Mouse (Mus musculus) thymus, adult 2 months (tissue): ENCODE results near the gene Pip5k1b. TPM values are rescaled to one million over a fixed set of nuclear protein-coding genes. Genes with fewer than 3 reads are reported as not detected.

Experiments
- DNase-seq: peaks from one replicate; pipeline ENCODE4 v3.0.0; 2021
- H3K27ac ChIP-seq: fragments of 200-500 bp; 2 replicates; pipeline ENCODE4 v1.5.1; 2012; ENCODE audit warnings: low read length, control low read depth; ENCODE audit not compliant: control insufficient read depth, insufficient read depth
- H3K27me3 ChIP-seq: fragments of 200-500 bp; 2 replicates; pipeline ENCODE4 v1.6.1; 2012; ENCODE audit warnings: mild to moderate bottlenecking, low read length, moderate library complexity, mixed read lengths; ENCODE audit not compliant: control insufficient read depth, insufficient read depth
- H3K36me3 ChIP-seq: fragments of 200-500 bp; 2 replicates; pipeline ENCODE4 v1.6.1; 2012; ENCODE audit warnings: mild to moderate bottlenecking, low read length, moderate library complexity; ENCODE audit not compliant: control insufficient read depth, insufficient read depth
- H3K4me1 ChIP-seq: fragments of 200-500 bp; replicated peaks from 2 replicates; pipeline ENCODE4 v1.6.1; 2012; ENCODE audit warnings: low read length; ENCODE audit not compliant: control insufficient read depth, insufficient read depth
- H3K4me3 ChIP-seq: fragments of 200-500 bp; 2 replicates; pipeline ENCODE4 v1.5.1; 2012; ENCODE audit warnings: mild to moderate bottlenecking, low read length, control low read depth, moderate library complexity; ENCODE audit not compliant: control insufficient read depth, insufficient read depth
- CTCF ChIP-seq: fragments of 200-500 bp; IDR thresholded peaks from 2 replicates; pipeline ENCODE4 v1.5.1; 2012; ENCODE audit warnings: mild to moderate bottlenecking, control low read depth, low read length, moderate library complexity, borderline replicate concordance; ENCODE audit not compliant: control insufficient read depth, poor library complexity, insufficient read depth; ENCODE audit errors: extremely low read depth
- POLR2A ChIP-seq: fragments of 200-500 bp; IDR thresholded peaks from 2 replicates; pipeline ENCODE4 v1.6.1; 2012; ENCODE audit warnings: mild to moderate bottlenecking, low read length, control low read depth, moderate library complexity; ENCODE audit not compliant: control insufficient read depth, poor library complexity, insufficient read depth; ENCODE audit errors: extremely low read depth
- WGBS: fragments of 180-500 bp; shearing (Covaris S2); methylation state at CpG from one replicate; pipeline ENCODE4 v1.1.7; 2018; 5-methylcytosine and 5-hydroxymethylcytosine counted together
- polyA plus RNA-seq: library from polyadenylated mRNA; depleted of rRNA; stranded (reverse); fragments of >200 nt; gene quantifications from 2 replicates; pipeline ENCODE4 v1.2.3, GENCODE M21; 2012

Gene Pip5k1b
- polyA plus RNA-seq, 1 experiment: 5.0 TPM

GRCm38 (mm10) chr19:24271746-24272426 lies 283.8 kb downstream of the Pip5k1b start:
- 66% methylated on average over 16 of the region's 16 CpGs for whole genome bisulfite sequencing
- peaks cover 7% of the 10 kb centered on the region for H3K36me3 ChIP-seq
- TF ChIP-seq POLR2A (no peak), CTCF (peak; percentile 59; the same call in 1 of the 2 replicates)
- DNase-seq: peak; percentile 72
- no peaks in the 10 kb centered on the region for H3K4me1 ChIP-seq
- no peak overlapping the region for H3K4me3 ChIP-seq
- H3K27ac ChIP-seq: no peak overlapping the region
- H3K27me3 ChIP-seq: no peaks in the 10 kb centered on the region

- no peaks in the 10 kb centered on the region for H3K27me3 ChIP-seq
- no peak overlapping the region for H3K4me3 ChIP-seq
- H3K27ac ChIP-seq: no peak overlapping the region
- DNase-seq: no peak
- 90% methylated on average over 7 of the region's 7 CpGs for WGBS
- no peaks in the 10 kb centered on the region for H3K4me1 ChIP-seq
- TF ChIP-seq CTCF (no peak), POLR2A (no peak)
- peaks cover 7% of the 10 kb centered on the region for H3K36me3 ChIP-seq
Measured at GRCm38 (mm10) chr19:24271326-24271725, 284.3 kb downstream of the Pip5k1b start.

- peaks cover 13% of the 10 kb centered on the region for H3K36me3 ChIP-seq
- whole genome bisulfite sequencing: 95% methylated on average over 4 of the region's 4 CpGs
- no peak overlapping the region for H3K27ac ChIP-seq
- no peak for DNase-seq
- TF ChIP-seq CTCF (no peak), POLR2A (no peak)
- no peak overlapping the region for H3K4me3 ChIP-seq
- H3K27me3 ChIP-seq: no peaks in the 10 kb centered on the region
- H3K4me1 ChIP-seq: no peaks in the 10 kb centered on the region
Measured at GRCm38 (mm10) chr19:24268531-24268930, 287.1 kb downstream of the Pip5k1b start.

- 97% methylated on average over 7 of the region's 7 CpGs for WGBS
Measured at GRCm38 (mm10) chr19:24266046-24266830, 289.4 kb downstream of the Pip5k1b start.

GRCm38 (mm10) chr19:24264991-24265390 lies 290.7 kb downstream of the Pip5k1b start:
- peak; percentile 18; the same call in 1 of the 2 replicates for TF ChIP-seq CTCF
- no peak for TF ChIP-seq POLR2A
- H3K36me3 ChIP-seq: peaks cover 16% of the 10 kb centered on the region
- 64% methylated on average over 7 of the region's 7 CpGs for WGBS
- DNase-seq: peak; percentile 76
- H3K4me1 ChIP-seq: no peaks in the 10 kb centered on the region
- H3K27ac ChIP-seq: no peak overlapping the region
- no peak overlapping the region for H3K4me3 ChIP-seq
- H3K27me3 ChIP-seq: no peaks in the 10 kb centered on the region

More at GRCm38 (mm10) chr19:24266046-24266830, 289.4 kb downstream of the Pip5k1b start:
- Histone ChIP-seq H3K36me3 (peaks cover 13% of the 10 kb centered on the region), H3K4me3 (no peak overlapping the region), H3K4me1 (no peaks in the 10 kb centered on the region), H3K27ac (no peak overlapping the region), H3K27me3 (no peaks in the 10 kb centered on the region)
- no peak for DNase-seq
- TF ChIP-seq POLR2A (no peak), CTCF (no peak)

- WGBS: 94% methylated on average over 14 of the region's 14 CpGs
- Histone ChIP-seq H3K4me3 (no peak overlapping the region), H3K27me3 (no peaks in the 10 kb centered on the region), H3K27ac (no peak overlapping the region), H3K36me3 (peaks cover 12% of the 10 kb centered on the region), H3K4me1 (no peaks in the 10 kb centered on the region)
- TF ChIP-seq POLR2A (no peak), CTCF (no peak)
- DNase-seq: no peak
Measured at GRCm38 (mm10) chr19:24262736-24263135, 292.9 kb downstream of the Pip5k1b start.
